Mouse (Mus musculus) neural tube, embryonic 10.5 days (tissue): Measurements from ENCODE around the gene Taok2.

ENCODE experiments used
- DNase-seq: peaks from one replicate; pipeline ENCODE4 v3.0.0-alpha.2; 2017; ENCODE audit warnings: low spot score; ENCODE audit errors: extremely low spot score

Gene Taok2

DNA sequence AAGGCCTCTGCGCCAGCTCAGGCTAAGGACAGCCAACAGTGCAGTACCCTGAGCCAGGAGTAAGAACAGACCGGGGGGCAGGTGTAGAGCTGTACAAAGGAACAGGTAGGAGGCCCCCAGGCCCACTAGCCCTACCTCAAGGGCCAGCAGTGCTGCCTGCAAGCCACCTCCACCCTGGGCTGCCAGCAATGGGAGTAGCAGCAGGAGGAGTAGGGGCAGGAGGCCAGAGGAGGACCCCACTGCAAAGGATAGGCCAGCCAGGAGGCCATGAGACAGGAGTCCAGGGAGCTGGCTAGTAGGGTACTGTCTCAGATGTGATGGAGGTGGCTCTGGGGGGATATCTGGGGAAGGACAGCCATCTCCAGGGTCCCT is 14.0 kb downstream of the Taok2 start:
- no peak for DNase-seq

DNA sequence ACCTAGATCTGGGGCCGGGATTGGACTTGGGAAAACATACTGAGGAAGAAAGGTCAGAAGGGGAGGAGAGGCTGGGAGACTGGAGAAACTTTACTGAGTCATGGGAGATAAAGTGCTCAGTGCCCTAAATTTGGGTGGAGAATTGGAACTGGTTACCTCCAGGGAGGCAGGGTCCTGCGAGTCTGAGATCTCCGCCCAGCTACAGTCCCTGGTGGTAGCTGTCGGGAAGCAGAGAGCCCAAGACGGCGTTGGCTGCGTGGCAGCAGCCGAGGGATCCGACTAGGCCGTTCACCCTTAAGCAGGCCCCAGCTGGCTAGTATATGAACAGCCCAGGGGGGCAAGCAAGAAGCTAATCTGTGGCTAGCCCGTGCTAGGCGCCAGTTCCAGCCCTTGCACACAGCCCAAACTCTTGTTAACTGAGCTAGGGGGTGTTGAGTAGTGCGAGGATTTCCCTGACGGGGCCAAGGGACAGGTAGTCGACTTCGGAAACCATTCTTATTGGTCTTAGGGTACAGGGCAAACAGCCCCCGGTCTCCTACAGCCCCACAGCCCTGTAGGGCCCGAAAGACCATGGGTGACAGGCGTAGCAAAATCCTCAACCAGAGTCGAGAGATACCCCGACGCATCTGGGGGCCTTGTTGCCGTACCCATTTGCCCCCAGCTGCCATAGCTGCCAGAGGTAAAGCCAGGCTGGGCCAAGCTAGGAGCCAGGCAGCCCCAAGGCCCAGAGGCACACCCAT is 14.6 kb downstream of the Taok2 start:
- no peak for DNase-seq

DNA sequence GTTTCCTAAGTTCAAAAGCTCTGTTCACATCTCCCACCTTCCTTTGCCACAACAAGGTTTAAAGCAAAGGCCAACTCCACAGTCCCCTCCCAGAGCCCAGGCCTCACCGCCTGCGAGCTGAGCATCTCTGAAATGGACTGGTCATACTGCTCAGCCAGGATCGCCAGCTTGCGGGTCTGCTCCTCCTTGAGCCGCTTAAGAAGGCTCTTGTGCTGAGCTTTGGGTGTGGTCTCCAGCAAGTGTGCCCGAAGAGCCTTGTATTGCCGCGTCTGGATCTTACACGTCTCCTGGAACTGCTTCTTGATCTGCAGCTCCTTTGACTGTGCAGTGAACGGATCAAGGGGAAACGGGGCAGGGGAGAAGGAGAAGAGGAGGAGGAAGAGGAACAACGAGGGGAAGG is 16.5 kb downstream of the Taok2 start:
- DNase-seq, result no peak

DNA sequence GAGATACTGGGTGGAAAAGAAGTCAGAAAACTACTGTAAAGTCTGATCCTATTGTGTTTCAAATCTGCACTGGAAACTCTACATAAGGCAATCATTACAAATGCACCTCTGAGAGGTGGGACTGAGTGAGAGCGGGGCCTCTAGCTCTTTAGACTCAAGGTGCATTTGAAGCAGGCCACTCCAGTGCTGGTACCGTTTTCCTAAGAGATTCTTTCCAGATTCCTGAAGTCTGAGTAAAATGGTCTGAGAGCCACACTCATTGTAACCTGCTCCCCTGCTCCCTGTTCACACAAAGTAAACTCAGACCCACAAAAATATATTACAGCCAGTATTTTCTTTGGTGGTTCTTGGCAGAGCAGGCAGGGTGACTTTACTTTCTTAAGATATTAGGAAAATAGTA is 17.0 kb downstream of the Taok2 start:
- no peak for DNase-seq

DNA sequence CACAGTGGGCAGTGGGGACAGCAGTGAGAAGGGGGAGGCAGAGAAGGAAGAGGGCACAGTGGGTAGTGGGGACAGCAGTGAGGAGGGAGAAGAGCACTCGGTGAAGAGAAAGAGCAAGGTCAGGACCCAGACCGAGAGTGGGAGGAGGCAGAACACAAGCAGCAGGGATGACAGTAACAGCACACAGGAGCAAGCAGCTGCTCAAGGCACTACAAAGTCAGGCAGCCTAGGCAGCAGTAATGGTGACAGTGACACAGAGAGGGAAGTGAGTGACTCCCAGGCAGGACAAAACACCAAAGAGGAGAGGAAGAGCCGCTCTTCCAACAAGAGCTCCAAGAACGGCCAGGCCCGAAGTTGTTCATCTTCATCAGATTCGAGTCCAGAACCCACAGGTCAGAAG is 20.7 kb downstream of the Taok2 start:
- no peak for DNase-seq

DNA sequence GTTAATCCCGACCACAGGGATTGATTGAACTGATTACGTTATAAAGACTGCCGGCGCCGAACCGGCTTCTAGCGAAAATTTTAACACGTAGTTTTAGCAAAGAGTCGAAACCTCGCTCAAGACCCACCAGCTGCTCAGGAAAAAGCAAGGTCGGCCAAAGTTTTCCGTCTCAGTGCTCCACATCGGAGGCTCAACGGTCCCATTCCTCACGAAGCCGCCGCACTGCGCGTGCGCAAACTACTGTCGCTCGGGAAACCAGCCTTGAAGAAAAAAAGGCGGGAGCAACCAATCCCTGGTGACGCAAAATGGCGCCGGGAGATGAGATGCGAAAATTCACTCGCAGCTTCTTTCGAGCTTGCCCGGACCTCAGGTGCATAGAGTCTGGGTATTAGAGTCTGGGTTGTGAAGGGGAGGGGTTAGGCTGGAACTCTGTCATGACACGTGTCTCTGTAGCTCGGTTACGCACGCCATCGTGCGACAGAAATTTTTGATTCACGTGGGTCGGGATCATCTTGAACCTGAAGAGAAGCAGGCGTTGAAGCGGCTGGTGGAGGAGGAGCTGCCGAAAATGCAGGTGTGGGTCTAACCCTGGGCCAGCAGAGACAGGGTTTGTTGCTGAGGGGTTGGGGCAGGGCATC is 22.2 kb downstream of the Taok2 start, which contains the start of gene Ino80e:
Gene Ino80e, minus strand, starts transcription at position 231 of the 638 bp plus-strand sequence.
- peak; percentile 94 for DNase-seq

DNA sequence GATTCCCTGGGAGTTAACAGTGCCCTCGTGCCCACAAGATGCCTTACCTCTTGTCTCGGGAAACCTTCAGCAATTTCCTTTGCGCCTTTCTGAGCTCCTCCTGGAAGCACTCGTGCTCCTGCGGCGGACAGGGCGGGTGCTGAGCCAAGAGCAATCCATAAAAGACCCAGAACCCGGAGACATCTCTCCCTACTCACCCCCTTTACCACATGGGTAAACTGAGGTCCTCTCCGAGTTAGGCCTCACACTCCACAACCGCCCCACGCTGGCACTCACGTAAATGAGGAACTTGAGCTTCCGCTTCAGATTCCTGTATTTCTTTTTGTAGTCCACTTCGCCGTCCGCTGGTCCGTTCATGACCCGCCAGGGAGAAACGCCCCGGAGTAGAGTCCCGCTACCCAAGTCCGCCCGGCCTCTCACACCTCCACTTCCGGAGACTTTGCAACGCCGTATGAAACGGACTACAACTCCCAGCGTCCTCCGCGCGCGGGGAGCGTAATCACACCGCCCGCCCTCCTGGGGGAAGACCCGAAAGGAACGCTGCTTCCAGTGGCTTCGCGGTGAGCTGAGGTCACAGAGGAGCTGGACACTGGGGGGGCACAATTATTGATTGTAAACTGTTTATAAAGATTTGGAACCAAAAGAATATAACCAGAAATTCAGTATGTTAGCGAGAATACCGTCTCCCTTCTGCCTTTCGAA is 22.9 kb downstream of the Taok2 start, which contains the start of gene Hirip3:
Gene Hirip3, plus strand, starts transcription at position 544 of the 702 bp plus-strand sequence.
- peak; percentile 94 for DNase-seq

DNA sequence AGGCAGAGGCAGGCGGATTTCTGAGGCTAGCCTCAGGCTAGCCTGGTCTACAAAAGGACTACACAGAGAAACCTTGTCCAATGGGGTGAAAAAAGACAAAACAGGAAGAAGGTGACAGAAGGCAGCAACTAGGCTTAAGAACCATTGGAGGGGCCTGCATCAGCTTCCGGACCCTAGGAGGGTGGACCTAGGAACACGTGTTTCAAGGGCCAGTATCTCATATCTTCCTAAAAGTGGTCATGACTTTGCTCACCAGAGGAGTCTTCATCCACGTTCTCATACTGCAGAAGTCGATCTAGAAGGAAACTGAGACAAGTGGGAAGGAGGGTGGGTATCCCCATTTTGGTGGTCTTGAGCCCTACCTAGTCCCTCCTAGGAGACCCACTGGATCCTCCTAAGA is 23.5 kb downstream of the Taok2 start:
- DNase-seq, result no peak

DNA sequence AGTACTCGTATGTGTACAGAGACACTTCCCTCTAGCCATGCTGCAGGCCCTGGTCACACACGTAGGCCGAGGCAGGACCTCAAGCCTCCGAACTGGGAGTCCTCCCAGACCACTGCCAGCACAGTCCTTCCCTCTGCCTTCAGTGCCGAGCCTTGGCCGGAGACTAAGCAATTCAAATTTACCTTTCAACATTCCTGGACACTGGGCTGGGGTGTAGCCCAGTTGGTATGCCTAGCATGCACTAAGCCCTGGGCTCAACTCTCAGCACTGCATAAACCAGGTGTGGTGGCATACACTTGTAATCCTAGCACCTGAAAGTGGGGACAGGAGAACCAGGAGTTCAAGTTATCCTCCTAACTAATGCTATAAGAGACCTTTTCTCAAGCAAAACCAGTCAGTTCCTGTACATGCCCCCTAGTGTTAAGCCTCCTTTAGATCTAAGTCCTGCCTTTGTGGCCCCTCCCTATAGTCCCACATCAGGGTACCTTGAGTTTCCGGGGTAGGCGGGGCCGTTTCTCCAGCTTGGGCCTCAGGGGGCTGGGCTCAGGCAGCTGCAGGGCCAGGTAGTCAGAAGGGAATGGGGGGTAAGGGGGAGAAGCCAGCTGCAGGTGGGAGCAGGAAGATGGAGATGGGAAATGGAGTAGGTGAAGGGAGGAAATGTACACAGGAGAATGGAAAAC is 27.6 kb downstream of the Taok2 start:
- no peak for DNase-seq

DNA sequence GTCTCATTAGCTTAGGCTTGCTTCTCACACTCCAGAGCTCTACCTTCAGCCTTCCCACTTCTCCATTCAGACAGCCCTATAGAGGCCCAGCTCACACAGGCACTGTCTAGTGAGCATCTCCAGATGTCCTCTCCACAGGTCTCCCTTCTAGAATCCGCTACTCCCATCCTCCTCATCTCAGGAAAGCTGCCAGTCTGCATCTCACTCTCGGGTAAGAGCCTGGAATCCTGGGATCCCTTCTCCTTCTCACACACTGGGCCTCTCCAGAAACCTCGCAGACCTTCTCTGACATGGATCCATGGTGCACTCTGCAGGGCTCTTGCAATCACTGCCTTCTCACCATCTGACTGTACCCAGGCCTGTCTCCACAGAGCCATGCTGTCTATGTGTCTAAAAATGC is 28.9 kb downstream of the Taok2 start:
- no peak for DNase-seq

DNA sequence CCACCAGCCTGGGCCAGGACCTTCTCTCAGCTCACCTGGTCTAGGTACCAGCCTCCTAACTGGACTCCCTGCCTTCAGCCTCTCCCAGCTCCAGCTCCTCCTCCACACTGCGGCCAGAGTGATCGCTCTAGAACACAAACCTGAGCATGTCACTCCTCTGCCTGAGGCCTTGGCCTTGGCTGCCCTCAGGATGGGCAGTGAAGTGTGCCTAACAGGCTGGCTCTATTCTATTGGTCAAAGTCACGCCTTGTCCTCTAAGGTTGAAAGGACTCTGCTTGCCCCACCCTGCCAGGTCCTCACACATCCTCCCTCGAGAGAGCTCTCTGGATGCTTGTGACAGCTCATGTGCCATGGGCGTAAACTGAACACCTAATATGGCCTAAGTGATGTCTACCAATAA is 31.0 kb downstream of the Taok2 start:
- DNase-seq, result no peak

DNA sequence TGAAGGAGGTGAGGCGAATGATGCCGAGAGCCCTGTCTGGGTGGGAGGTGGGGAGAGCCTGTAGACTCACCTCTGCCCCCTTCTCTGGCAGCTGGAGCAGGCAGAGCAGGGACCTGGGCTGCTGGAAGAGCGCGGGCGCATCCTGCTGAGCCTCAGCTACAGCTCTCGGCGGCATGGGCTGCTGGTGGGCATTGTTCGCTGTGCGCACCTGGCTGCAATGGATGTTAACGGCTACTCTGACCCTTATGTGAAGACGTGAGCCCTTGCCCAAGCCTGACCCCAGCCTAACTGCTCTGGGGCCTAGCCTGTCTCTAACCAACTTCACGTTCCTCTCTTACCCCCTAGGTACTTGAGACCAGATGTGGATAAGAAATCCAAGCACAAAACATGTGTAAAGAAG is 33.3 kb downstream of the Taok2 start:
- DNase-seq, result no peak

DNA sequence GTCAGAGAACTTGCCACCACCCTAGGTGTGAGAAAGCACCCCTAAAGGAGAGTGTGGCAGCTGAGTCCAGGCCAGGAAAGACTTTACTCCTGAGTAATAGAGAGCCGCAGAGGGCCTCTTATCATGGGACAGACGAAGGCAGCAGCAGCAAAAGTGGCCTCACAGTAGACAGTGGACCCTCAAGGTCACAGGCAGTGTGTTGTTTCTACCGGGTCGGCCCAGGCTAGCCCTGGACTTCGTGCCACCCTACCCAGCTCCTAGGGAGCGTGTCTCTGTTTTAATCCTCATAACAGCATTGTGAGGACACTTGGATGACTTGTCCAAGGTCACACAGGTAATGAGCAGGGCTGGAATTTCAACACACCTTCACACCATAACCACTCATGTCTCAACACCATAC is 34.3 kb downstream of the Taok2 start:
- DNase-seq, result no peak

DNA sequence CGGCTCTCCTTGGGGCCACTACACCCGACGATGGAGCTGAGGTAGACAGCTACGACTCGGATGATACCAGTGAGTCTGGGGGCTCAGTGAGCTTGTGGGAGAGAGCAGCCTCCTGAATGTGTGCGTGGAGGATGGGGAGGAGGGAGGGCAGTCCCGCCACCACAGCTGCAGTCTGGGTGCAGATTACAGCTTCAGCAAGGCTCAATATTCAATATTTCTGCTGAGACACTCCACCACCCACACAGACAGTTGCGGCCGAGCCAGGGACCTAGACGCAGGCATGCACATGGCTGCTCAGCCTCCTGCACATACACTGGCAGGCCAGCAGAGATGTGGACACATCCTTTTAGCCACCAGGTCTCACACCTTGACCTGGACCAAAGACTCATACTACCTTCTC is 35.7 kb downstream of the Taok2 start:
- DNase-seq, result no peak

DNA sequence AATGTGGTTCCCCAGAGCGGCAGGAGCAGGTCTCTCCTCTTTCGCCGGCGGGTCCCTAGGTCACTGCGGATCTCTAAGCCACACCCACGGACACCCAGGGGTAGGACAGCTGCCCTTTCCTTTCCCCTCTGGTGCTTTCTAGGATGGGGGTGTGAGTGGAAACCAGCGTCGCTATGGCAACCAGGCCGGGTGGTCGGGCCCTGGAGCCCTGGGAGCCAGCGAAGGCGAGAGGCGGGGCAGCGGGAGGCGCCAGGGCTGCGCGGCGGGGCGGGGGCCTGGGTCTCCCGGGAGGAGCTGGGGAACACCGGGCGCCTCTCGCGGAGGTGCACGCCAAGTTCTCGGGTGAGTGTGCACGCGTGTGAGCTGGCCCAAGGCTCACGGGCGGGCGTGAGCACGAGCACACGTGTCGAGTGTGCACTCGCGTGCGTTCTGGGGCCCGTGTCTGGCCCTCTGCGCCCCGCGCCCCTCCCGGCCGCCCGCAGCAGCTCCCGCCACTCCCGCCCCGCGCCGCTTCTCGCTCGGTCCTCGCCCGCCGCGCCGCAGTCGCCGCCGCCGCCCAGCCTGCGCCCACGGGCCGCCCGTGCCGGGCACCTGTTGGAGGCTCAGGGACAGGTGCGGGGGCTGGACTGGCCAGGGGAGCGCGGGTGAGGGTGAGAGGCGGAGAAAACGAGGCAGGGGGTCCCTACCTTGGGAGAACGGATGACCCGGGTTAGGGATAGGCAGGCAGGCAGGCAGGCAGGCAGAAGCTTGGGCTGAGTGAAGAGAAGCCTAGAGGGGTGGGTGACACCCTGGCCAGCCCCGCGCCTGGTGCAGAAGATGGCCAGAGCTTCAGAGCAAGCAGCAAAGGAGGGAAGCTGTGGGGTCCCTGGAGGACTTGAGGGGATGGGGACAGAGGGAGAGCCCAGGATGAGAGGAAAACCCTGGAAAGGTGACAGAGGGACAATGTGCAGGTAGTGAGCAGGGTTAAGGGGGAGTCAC is 36.8 kb downstream of the Taok2 start:
- DNase-seq, result peak; percentile 71

DNA sequence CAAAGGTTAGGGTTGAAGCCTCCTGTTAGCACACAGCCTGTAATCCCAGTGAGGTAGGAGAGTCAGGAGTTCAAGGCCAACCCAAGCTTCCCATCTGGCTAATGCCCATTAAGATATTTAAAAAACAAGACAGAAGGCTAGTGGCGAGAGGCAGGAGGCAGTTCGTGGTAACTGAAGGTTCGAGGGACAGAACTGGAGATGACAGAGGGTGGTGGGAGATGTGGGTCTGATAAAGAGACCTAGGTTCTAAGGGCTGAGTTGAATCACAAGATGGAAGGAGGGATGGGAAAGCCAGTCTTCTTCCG is 37.4 kb downstream of the Taok2 start, which contains the start of gene Doc2a:
Gene Doc2a, plus strand, starts transcription at position 301 of the 305 bp plus-strand sequence.
- no peak for DNase-seq

DNA sequence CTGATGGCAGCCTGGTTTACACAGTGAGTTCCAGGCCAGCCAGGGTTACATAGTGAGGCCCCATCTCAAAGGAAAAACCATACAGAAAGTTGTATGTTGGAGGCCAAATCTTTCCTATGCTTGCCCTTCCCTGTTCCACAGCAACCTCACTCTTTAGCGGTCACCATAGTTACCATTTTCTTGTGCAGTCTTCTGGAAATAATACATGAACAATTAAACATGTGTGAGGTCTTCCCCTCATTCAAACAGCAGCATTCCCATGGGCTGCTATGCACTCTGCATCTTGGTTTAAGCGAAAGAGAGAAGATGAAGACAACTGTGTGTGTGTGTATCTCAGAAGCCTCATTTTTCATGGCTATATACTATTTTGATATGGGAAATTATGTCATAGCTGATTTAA is 39.0 kb downstream of the Taok2 start:
- no peak for DNase-seq

DNA sequence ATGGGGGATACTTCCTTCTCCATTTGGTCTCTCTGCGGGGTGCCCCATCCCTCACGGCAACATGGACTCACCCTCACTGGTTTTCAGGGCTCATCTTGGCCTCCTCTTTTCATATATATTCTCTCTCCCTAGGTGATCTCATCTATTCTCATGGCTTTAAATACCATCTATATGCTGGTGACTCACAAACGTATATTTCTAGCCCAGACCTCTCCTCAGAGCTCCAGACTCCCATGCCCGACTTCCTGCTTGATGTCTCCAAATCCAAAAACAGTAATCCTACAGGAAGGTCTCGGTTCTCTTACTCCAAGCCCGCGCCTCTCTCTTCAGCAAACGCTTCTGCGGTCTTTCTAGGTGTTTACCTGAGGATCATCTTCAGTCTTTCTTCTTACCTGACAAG is 41.2 kb downstream of the Taok2 start:
- no peak for DNase-seq

DNA sequence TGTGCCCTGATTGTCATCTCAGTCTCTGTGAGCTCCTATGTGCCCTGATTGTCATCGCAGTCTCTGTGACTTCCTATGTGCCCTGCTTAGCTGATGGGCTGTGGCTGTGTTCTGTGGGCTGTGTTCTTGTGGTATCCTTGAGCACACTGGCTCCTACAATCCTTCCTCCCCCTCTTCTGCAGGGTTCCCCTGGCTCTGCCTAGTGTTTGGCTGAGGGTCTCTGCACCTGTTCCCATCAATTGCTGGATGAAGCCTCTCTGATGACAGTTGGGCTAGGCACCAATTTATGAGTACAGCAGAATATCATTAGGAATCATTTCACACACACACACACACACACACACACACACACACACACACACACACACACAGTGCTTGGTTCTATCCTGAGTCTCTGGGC is 51.2 kb downstream of the Taok2 start:
- no peak for DNase-seq

DNA sequence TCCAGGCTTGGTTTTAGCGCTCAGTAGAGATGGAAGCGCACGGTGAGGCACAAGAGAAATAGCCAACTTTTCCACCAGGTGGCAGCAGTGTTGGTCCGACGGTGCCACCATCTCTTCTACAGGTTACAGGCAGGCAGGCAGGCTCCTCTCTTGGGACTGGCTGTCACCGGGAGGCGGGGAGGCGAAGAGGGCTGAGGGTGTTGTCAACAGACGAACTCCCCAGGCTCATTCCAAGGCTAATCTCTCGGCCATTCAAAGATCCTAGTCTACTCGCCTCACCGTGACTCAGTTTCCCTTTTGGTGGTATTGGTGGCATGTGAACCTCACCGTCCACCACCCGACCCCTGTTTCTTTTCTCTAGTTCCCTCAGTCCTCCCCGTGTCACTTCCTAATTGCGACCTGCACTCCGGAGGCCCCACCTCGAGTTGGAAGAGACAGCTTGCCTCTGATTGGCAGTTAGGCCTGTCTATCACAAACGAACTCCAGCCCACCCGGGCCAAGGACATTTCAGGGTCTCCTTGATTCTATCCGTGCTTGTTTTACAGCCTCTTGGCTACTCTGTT is 52.4 kb downstream of the Taok2 start:
- DNase-seq, result peak; percentile 77

DNA sequence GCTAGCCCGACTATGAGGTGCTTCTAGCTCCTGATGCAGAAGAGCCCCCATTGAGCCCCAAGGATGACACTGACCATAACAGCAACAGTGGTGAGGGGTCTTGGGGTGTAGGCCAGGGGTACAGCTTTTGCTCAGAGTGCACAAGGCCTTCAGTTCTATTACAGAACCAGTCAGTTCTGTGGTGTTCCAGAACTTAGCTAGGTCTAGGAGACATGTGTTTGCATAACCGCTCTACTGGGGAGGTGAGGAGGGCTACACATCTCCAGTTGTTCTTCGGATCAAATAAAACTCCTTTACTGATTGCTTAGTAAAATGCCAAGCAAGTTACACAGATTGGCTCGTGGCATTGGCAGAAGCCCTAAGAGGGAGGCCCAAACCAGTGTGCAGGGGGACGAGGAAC is 53.0 kb downstream of the Taok2 start, which contains the start of gene 4930451I11Rik:
Gene 4930451I11Rik, minus strand, starts transcription at position 101 of the 400 bp plus-strand sequence.
- no peak for DNase-seq
